Mouse (Mus musculus): Measurements from ENCODE around the gene Tmem258. TPM values are rescaled to one million over a fixed set of nuclear protein-coding genes. Genes with fewer than 3 reads are reported as not detected.

Tmem258 gene
- polyA plus RNA-seq, 1 experiment from 2014 or later: 384 TPM

GRCm38 (mm10) chr19:10173844-10174539 lies 29.8 kb upstream of the Tmem258 start:
- Histone ChIP-seq H3K4me3 (no peak overlapping the region), H3K27me3 (ENCODE audit: insufficient read depth, poor library complexity, severe bottlenecking) (no peaks in the 10 kb centered on the region), H3K36me3 (no peaks in the 10 kb centered on the region), H3K27ac (no peak overlapping the region; the same call in 1 of the 2 replicates), H3K9me3 (0 out of 2 replicates have a peak, but pooled peaks cover 4% of the 10 kb centered on the region), H3K4me1 (peaks cover 7% of the 10 kb centered on the region)
- peak; percentile 60 for DNase-seq (ENCODE audit: low spot score)
- WGBS: 86% methylated on average over 7 of the region's 7 CpGs

DNA sequence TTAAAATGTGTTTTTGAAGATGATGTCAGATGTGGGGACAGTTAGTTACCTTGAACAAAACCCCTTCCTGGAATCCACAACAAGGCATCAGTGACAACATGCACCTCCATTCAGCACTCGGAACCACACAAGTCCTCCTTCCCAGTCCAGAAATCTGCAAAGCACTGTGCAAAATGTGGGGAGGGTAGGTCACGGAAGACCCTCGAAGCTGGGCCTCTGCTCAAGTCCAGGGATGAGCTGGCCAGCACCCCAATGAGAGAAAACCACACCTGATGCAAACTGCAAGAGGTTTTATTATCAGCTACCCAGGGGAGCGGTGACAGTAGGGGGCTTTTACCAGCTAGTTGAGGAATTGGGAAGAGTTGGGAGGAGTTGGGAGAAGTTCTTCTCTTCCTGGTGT lies 28.9 kb upstream of the Tmem258 start:
- no peak overlapping the region for H3K4me3 ChIP-seq

DNA sequence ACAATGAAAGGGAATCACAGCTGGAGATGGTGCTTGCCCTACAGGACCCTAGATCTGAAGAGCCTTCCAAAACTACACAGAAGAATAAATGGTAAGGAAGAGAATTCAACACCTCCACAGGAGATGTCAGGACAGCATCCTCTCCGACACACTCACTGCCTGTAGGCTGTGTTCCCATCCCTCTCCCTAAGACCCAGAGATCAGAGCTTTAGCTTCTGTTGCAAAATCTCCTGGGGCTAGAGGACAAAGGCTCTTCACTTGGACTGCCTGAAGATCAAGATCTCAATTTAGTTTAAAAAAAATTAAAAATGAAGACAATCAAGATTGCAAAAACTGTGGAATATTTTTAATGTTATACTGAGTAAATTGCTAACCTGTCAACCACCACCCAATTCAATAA lies 27.3 kb upstream of the Tmem258 start:
- Histone ChIP-seq H3K27me3 (ENCODE audit: insufficient read depth, poor library complexity, severe bottlenecking) (no peaks in the 10 kb centered on the region), H3K9me3 (0 out of 2 replicates have a peak, but pooled peaks cover 4% of the 10 kb centered on the region), H3K4me1 (peaks cover 7% of the 10 kb centered on the region), H3K36me3 (no peaks in the 10 kb centered on the region), H3K4me3 (no peak overlapping the region), H3K27ac (no peak overlapping the region)
- WGBS: 77% methylated on average over 1 of the region's 1 CpGs
- DNase-seq (ENCODE audit: low spot score): no peak

More for the DNA sequence above, 28.9 kb upstream of the Tmem258 start:
- peaks cover 7% of the 10 kb centered on the region for H3K4me1 ChIP-seq
- no peak overlapping the region for H3K27ac ChIP-seq
- no peaks in the 10 kb centered on the region for H3K27me3 ChIP-seq (ENCODE audit: insufficient read depth, poor library complexity, severe bottlenecking)
- WGBS: 48% methylated on average over 4 of the region's 4 CpGs
- DNase-seq (ENCODE audit: low spot score): peak; percentile 69
- no peaks in the 10 kb centered on the region for H3K36me3 ChIP-seq
- 0 out of 2 replicates have a peak, but pooled peaks cover 4% of the 10 kb centered on the region for H3K9me3 ChIP-seq

GRCm38 (mm10) chr19:10176941-10177372 lies 26.9 kb upstream of the Tmem258 start:
- Histone ChIP-seq H3K27ac (no peak overlapping the region), H3K4me1 (peaks cover 7% of the 10 kb centered on the region), H3K4me3 (no peak overlapping the region), H3K9me3 (0 out of 2 replicates have a peak, but pooled peaks cover 4% of the 10 kb centered on the region), H3K27me3 (ENCODE audit: insufficient read depth, poor library complexity, severe bottlenecking) (no peaks in the 10 kb centered on the region), H3K36me3 (no peaks in the 10 kb centered on the region)
- DNase-seq (ENCODE audit: low spot score): peak; percentile 73
- WGBS: 51% methylated on average over 7 of the region's 7 CpGs

DNA sequence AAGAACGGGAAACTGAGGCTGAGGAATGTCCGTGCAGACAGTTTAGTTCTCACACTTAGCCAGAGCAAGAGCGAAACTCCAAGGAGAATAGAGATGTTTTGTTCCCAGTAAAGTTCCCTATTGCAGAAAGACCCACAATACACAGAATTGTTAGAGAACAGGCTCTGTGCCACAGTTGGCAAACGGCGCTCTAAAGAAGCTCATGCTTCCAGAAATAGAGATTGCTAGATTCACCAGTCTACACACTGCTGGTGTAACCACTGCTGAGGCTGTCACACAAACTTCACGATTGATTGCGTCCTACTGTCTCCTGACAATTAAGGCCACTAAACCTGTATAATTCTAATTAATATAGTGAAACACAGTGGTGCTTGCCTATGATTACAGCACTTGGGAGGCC lies 22.6 kb upstream of the Tmem258 start:
- H3K27ac ChIP-seq: no peak overlapping the region
- no peak overlapping the region for H3K4me3 ChIP-seq
- H3K36me3 ChIP-seq: peaks cover 18% of the 10 kb centered on the region
- H3K4me1 ChIP-seq: peaks cover 27% of the 10 kb centered on the region
- H3K27me3 ChIP-seq (ENCODE audit: insufficient read depth, poor library complexity, severe bottlenecking): no peaks in the 10 kb centered on the region
- DNase-seq (ENCODE audit: low spot score): no peak
- H3K9me3 ChIP-seq: 0 out of 2 replicates have a peak, but pooled peaks cover 4% of the 10 kb centered on the region
- WGBS: 93% methylated on average over 7 of the region's 7 CpGs

DNA sequence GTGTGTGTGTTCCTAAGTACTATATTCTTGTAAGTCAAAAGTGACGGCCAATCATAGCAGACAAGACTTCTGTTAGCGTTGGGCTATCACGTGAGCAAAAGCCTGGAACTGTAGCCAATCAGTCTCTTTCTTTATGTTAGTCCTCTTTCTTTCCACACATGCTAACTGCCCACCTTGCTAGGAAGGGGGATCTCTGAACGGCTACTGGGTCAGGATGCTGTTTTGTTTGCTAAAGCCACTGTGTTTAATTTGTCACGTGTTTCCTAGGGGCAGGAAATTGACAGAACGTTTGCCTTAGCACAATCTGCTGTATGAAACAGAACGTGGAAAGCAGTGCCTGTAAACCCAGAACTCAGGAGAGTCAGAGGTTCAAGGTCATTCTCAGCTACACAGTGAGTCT lies 21.7 kb upstream of the Tmem258 start:
- H3K27ac ChIP-seq: peak overlapping the region; percentile 95
- H3K27me3 ChIP-seq (ENCODE audit: insufficient read depth, poor library complexity, severe bottlenecking): no peaks in the 10 kb centered on the region
- H3K36me3 ChIP-seq: peaks cover 27% of the 10 kb centered on the region
- H3K4me3 ChIP-seq: peak overlapping the region; percentile 82
- 0 out of 2 replicates have a peak, but pooled peaks cover 4% of the 10 kb centered on the region for H3K9me3 ChIP-seq
- no peak for DNase-seq (ENCODE audit: low spot score)
- H3K4me1 ChIP-seq: peaks cover 24% of the 10 kb centered on the region
- 39% methylated on average over 7 of the region's 7 CpGs for WGBS

DNA sequence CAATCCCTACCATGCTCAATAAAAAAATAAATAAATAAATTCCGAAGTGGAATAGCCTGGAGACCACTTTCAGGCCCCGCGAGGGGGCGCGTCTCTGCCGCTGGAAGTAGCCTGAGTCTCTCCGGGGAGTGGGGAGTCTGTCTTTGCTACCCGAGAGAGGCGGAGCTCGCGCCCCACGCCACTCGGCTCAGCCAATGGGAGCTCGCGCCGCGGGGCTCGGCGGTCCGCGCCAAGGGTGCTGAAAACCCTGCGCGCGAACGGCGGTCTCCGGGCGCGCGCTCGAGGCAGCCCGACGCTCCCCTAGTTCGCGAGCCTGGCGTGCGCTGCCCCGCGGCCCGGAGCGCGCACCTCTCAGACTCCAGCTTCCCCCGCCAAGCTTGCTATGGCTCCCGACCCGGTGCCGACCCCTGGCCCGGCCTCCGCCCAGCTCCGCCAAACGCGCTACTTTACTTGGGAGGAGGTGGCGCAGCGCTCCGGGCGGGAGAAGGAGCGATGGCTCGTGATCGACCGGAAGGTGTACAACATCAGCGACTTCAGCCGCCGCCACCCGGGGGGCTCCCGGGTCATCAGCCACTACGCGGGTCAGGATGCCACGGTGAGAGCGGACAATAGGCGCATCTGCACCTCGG lies 21.0 kb upstream of the Tmem258 start, which contains the start of gene Fads1:
Gene Fads1 (plus strand): TSS at position 219 of the 629 bp plus-strand sequence.
- peak within 1 kb of the TSS; percentile 95 for H3K27ac ChIP-seq
- H3K9me3 ChIP-seq: 0 out of 2 replicates have a peak, but pooled peaks cover 4% of the 10 kb centered on the region
- no peaks in the 10 kb centered on the region for H3K27me3 ChIP-seq (ENCODE audit: insufficient read depth, poor library complexity, severe bottlenecking)
- under 1% methylated on average over 70 of the region's 70 CpGs for WGBS
- H3K36me3 ChIP-seq: peaks cover 34% of the 10 kb centered on the region
- H3K4me3 ChIP-seq: peak within 1 kb of the TSS; percentile 82
- DNase-seq (ENCODE audit: low spot score): peak; percentile 97
- H3K4me1 ChIP-seq: peaks cover 24% of the 10 kb centered on the region

- under 1% methylated on average over 35 of the region's 35 CpGs for WGBS
- peak overlapping the region; percentile 82 for H3K4me3 ChIP-seq
These were observed 20.4 kb upstream of the Tmem258 start for GRCm38 (mm10) chr19:10183299-10183983.

DNA sequence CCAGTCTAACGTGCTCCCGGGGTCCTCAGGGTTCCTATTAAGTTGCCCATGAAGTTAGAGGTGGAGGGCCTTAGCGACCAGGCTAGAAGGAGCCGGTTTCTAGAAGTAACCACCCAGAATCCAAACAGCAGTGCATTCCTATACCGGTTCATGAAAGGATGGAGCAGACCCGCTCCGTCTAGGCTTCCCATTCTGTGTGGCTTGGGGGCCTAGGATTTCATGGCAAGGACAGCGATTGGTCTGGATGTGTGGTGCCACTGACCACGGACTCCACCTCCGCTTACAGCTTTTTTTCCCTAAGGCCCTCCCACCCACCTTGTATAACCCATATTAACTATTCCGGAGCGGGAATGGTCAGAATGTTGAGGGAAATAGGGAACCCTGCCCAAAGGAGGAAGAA lies 19.7 kb upstream of the Tmem258 start:
- H3K27me3 ChIP-seq (ENCODE audit: insufficient read depth, poor library complexity, severe bottlenecking): no peaks in the 10 kb centered on the region
- H3K27ac ChIP-seq: peak overlapping the region; percentile 95
- peak overlapping the region; percentile 82 for H3K4me3 ChIP-seq
- no peaks in the 10 kb centered on the region for H3K9me3 ChIP-seq
- H3K4me1 ChIP-seq: peaks cover 24% of the 10 kb centered on the region
- WGBS: 33% methylated on average over 12 of the region's 12 CpGs
- peaks cover 47% of the 10 kb centered on the region for H3K36me3 ChIP-seq
- no peak for DNase-seq (ENCODE audit: low spot score)

More at GRCm38 (mm10) chr19:10183299-10183983, 20.4 kb upstream of the Tmem258 start:
- Histone ChIP-seq H3K4me1 (peaks cover 24% of the 10 kb centered on the region), H3K36me3 (peaks cover 40% of the 10 kb centered on the region), H3K9me3 (0 out of 2 replicates have a peak, but pooled peaks cover 2% of the 10 kb centered on the region), H3K27ac (peak overlapping the region; percentile 95), H3K27me3 (ENCODE audit: insufficient read depth, poor library complexity, severe bottlenecking) (no peaks in the 10 kb centered on the region)
- peak; percentile 91 for DNase-seq (ENCODE audit: low spot score)

- Histone ChIP-seq H3K27ac (no peak overlapping the region), H3K36me3 (peaks cover 64% of the 10 kb centered on the region), H3K4me3 (no peak overlapping the region), H3K4me1 (peaks cover 24% of the 10 kb centered on the region), H3K9me3 (no peaks in the 10 kb centered on the region), H3K27me3 (ENCODE audit: insufficient read depth, poor library complexity, severe bottlenecking) (no peaks in the 10 kb centered on the region)
- 89% methylated on average over 3 of the region's 3 CpGs for WGBS
- DNase-seq (ENCODE audit: low spot score): no peak
These were observed 17.9 kb upstream of the Tmem258 start for GRCm38 (mm10) chr19:10185876-10186275.

GRCm38 (mm10) chr19:10186569-10186968 lies 17.2 kb upstream of the Tmem258 start:
- no peak for DNase-seq (ENCODE audit: low spot score)
- peaks cover 31% of the 10 kb centered on the region for H3K4me1 ChIP-seq
- H3K4me3 ChIP-seq: no peak overlapping the region
- H3K27ac ChIP-seq: no peak overlapping the region
- peaks cover 70% of the 10 kb centered on the region for H3K36me3 ChIP-seq
- no peaks in the 10 kb centered on the region for H3K27me3 ChIP-seq (ENCODE audit: insufficient read depth, poor library complexity, severe bottlenecking)
- H3K9me3 ChIP-seq: no peaks in the 10 kb centered on the region
- WGBS: 90% methylated on average over 8 of the region's 8 CpGs

GRCm38 (mm10) chr19:10188281-10188811 lies 15.5 kb upstream of the Tmem258 start:
- H3K27me3 ChIP-seq (ENCODE audit: insufficient read depth, poor library complexity, severe bottlenecking): no peaks in the 10 kb centered on the region
- no peak overlapping the region for H3K27ac ChIP-seq
- 84% methylated on average over 10 of the region's 10 CpGs for WGBS
- H3K4me3 ChIP-seq: no peak overlapping the region
- peaks cover 27% of the 10 kb centered on the region for H3K4me1 ChIP-seq
- H3K36me3 ChIP-seq: peaks cover 88% of the 10 kb centered on the region
- DNase-seq (ENCODE audit: low spot score): no peak
- H3K9me3 ChIP-seq: no peaks in the 10 kb centered on the region
